Mouse (Mus musculus): ENCODE measurements around the gene Hpse2.

GRCm38 (mm10) chr19:43231711-43232110 lies 156.4 kb downstream of the Hpse2 start:
- TF ChIP-seq CTCF (IDR thresholded peaks at IDR 0.05; ENCODE audit: low read depth, low read length) (no peak), POLR2A (IDR thresholded peaks at IDR 0.05; ENCODE audit: insufficient read depth, low read length) (no peak)
